Mouse (Mus musculus): ENCODE measurements at regions not wholly inside any gene's neighbourhood (a gene's known extent, or its start where the extent isn't known, plus 50 kb on each side); places are given as distances from the start of the nearest gene placed in this dataset.

- no peak for TF ChIP-seq CTCF (IDR thresholded peaks at IDR 0.05; ENCODE audit: extremely low read depth, insufficient read depth, insufficient read length, insufficient replicate concordance)
- TF ChIP-seq POLR2A (IDR thresholded peaks at IDR 0.05; ENCODE audit: low read depth, low read length): no peak
Measured at GRCm38 (mm10) chr14:64556042-64556441, 452.0 kb downstream of the Prss52 start.

Measured in spleen, adult 2 months (tissue).